ENCODE assay signal across 8 mouse cellular contexts in the genomic region with DNA sequence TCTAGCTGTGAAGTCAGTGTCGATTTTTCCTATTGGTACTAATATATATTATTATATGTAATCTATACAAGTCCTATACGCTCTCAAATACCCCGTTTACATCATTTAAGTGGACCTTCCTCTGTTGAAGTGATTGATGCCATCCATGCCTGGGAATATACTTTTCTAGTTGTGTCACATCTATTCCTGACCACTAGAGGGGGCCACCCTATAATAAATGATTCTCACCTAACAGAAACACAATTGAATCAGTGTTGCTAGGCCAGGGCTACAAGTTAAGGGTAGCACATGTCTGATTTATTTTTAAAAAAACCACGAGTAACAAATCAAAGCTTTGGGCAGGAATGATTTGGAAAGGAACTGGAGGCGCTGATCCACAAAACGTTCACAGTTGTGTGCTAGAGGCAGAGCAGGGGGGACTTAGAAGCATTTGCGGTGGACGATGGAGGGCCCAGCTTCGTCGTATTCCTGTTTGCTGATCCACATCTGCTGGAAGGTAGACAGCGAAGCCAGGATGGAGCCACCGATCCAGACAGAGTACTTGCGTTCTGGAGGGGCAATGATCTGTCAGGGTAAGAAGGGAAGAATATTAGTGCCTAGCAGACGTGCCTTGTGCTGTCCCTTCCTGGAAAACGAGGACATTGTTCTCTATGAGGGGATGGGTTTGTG. TPM values are rescaled to one million over a fixed set of nuclear protein-coding genes. Genes with fewer than 3 reads are reported as not detected.
DNase-seq lines count a peak whose midpoint lies in the region; ATAC-seq lines count a peak whose summit lies in the region.

No protein-coding gene starts in this region.

- no peak overlapping the region for H3K9ac ChIP-seq in midbrain, embryonic 11.5 days (ENCODE audit: low read length)
- H3K9ac ChIP-seq in midbrain, embryonic 13.5 days (replicated peaks) = no peak overlapping the region
- no peak overlapping the region for H3K9ac ChIP-seq in embryonic facial prominence, embryonic 14.5 days (ENCODE audit: low read depth, low read length)
- H3K9ac ChIP-seq in neural tube, embryonic 12.5 days = no peak overlapping the region

- no peaks in the 10 kb centered on the region for H3K4me1 ChIP-seq in midbrain, embryonic 11.5 days (ENCODE audit: control insufficient read depth, insufficient read depth, low read length)
- H3K4me1 ChIP-seq in midbrain, embryonic 13.5 days (replicated peaks) = no peaks in the 10 kb centered on the region
- no peaks in the 10 kb centered on the region for H3K4me1 ChIP-seq in embryonic facial prominence, embryonic 14.5 days (ENCODE audit: control insufficient read depth, insufficient read depth, low read length)
- H3K4me1 ChIP-seq in neural tube, embryonic 12.5 days = no peaks in the 10 kb centered on the region

- H3K36me3 ChIP-seq in midbrain, embryonic 11.5 days (ENCODE audit: control insufficient read depth, insufficient read depth, low read length) = no peaks in the 10 kb centered on the region
- no peaks in the 10 kb centered on the region for H3K36me3 ChIP-seq in midbrain, embryonic 13.5 days
- H3K36me3 ChIP-seq in embryonic facial prominence, embryonic 14.5 days (ENCODE audit: control insufficient read depth, insufficient read depth, low read length) = 0 out of 2 replicates have a peak, but pooled peaks cover 12% of the 10 kb centered on the region
- no peaks in the 10 kb centered on the region for H3K36me3 ChIP-seq in neural tube, embryonic 12.5 days

- H3K27ac ChIP-seq in midbrain, embryonic 11.5 days (ENCODE audit: low read depth, low read length) = no peak overlapping the region
- H3K27ac ChIP-seq in midbrain, embryonic 13.5 days = no peak overlapping the region
- H3K27ac ChIP-seq in embryonic facial prominence, embryonic 14.5 days (replicated peaks; ENCODE audit: low read depth, low read length) = no peak overlapping the region
- H3K27ac ChIP-seq in neural tube, embryonic 12.5 days = no peak overlapping the region

- ATAC-seq in midbrain, embryonic 11.5 days (ENCODE audit: low FRiP score) = peak; percentile 40; the same call in 1 of the 2 replicates
- no peak for ATAC-seq in midbrain, embryonic 13.5 days
- 0 out of 2 replicates have a peak, but pooled peaks have one; percentile 24 for ATAC-seq in embryonic facial prominence, embryonic 14.5 days (ENCODE audit: low read depth)
- 0 out of 2 replicates have a peak, but pooled peaks have one; percentile 22 for ATAC-seq in neural tube, embryonic 12.5 days (ENCODE audit: low FRiP score, low read depth)

- H3K4me2 ChIP-seq in midbrain, embryonic 11.5 days = no peak overlapping the region
- H3K4me2 ChIP-seq in midbrain, embryonic 13.5 days (replicated peaks) = no peak overlapping the region
- no peak overlapping the region for H3K4me2 ChIP-seq in embryonic facial prominence, embryonic 14.5 days (ENCODE audit: low read depth, low read length)
- no peak overlapping the region for H3K4me2 ChIP-seq in neural tube, embryonic 12.5 days (replicated peaks)

- no peaks in the 10 kb centered on the region for H3K9me3 ChIP-seq in midbrain, embryonic 11.5 days (ENCODE audit: control insufficient read depth, low read length)
- no peaks in the 10 kb centered on the region for H3K9me3 ChIP-seq in midbrain, embryonic 13.5 days
- no peaks in the 10 kb centered on the region for H3K9me3 ChIP-seq in embryonic facial prominence, embryonic 14.5 days (ENCODE audit: control insufficient read depth, low read length)
- no peaks in the 10 kb centered on the region for H3K9me3 ChIP-seq in neural tube, embryonic 12.5 days

- no peak overlapping the region for H3K4me3 ChIP-seq in midbrain, embryonic 11.5 days (ENCODE audit: low read depth, low read length)
- H3K4me3 ChIP-seq in midbrain, embryonic 13.5 days (replicated peaks) = no peak overlapping the region
- no peak overlapping the region for H3K4me3 ChIP-seq in embryonic facial prominence, embryonic 14.5 days (ENCODE audit: low read depth, low read length)
- no peak overlapping the region for H3K4me3 ChIP-seq in neural tube, embryonic 12.5 days

- 66% methylated on average over 15 of the region's 15 CpGs for WGBS in midbrain, embryonic 11.5 days
- 66% methylated on average over 15 of the region's 15 CpGs for WGBS in midbrain, embryonic 13.5 days
- 70% methylated on average over 15 of the region's 15 CpGs for WGBS in embryonic facial prominence, embryonic 14.5 days
- 73% methylated on average over 15 of the region's 15 CpGs for WGBS in neural tube, embryonic 12.5 days

- no peaks in the 10 kb centered on the region for H3K27me3 ChIP-seq in midbrain, embryonic 11.5 days (ENCODE audit: control insufficient read depth, insufficient read depth, low read length)
- no peaks in the 10 kb centered on the region for H3K27me3 ChIP-seq in midbrain, embryonic 13.5 days
- no peaks in the 10 kb centered on the region for H3K27me3 ChIP-seq in embryonic facial prominence, embryonic 14.5 days (replicated peaks; ENCODE audit: control insufficient read depth, insufficient read depth, low read length)
- H3K27me3 ChIP-seq in neural tube, embryonic 12.5 days (replicated peaks) = no peaks in the 10 kb centered on the region

- DNase-seq in gastrocnemius, adult 18-20 months (ENCODE audit: low spot score) = peak; percentile 40
- no peak for DNase-seq in gastrocnemius, adult 8-10 months (ENCODE audit: low spot score in 2 of 2)
- peak; percentile 82 for DNase-seq in midbrain, embryonic 11.5 days (ENCODE audit: low spot score, missing footprints)
- DNase-seq in embryonic facial prominence, embryonic 14.5 days (ENCODE audit: low spot score) = peak; percentile 61
- DNase-seq in frontal cortex, postnatal 25 days (ENCODE audit: low spot score in 2 of 2) = no peak
- no peak for DNase-seq in spleen, postnatal 4 days (ENCODE audit: low spot score in 2 of 2)

RNA-seq across cellular contexts. Expression of gene Acta2, which starts 14.0 kb away (rescaled TPM):
- total RNA-seq in gastrocnemius, adult 18-20 months (2021) = 10 to 100 TPM; 51.7 to 82.1 TPM
- 10 to 100 TPM; 35.5 to 61.5 (median 44.4) TPM for total RNA-seq in gastrocnemius, adult 8-10 months (2022)
- 31.5 and 34.9 TPM in 2 replicates for polyA plus RNA-seq in midbrain, embryonic 11.5 days (2014; fragmentation: Nextera tagmentation; extraction: Ambion mirVana)
- 9.6 and 15.2 TPM in 2 replicates for polyA plus RNA-seq in midbrain, embryonic 13.5 days (2015; fragmentation: Nextera tagmentation; extraction: Ambion mirVana)
- 413 and 423 TPM in 2 replicates for polyA plus RNA-seq in embryonic facial prominence, embryonic 14.5 days (2014; fragmentation: Nextera tagmentation; extraction: Ambion mirVana)
- 45.0 and 60.4 TPM in 2 replicates for polyA plus RNA-seq in neural tube, embryonic 12.5 days (2016; fragmentation: Nextera tagmentation; extraction: Ambion mirVana)

RNA-seq across cellular contexts. Expression of gene Fas, which starts 49.1 kb away (rescaled TPM):
- 1 to 10 TPM; 3.8 to 5.9 TPM for total RNA-seq in gastrocnemius, adult 18-20 months (2021)
- 1 to 10 TPM; 1.7 to 5.1 (median 4.2) TPM for total RNA-seq in gastrocnemius, adult 8-10 months (2022)
- 0.36 and 0.81 TPM in 2 replicates for polyA plus RNA-seq in midbrain, embryonic 11.5 days (2014; fragmentation: Nextera tagmentation; extraction: Ambion mirVana)
- 0.51 and 0.53 TPM in 2 replicates for polyA plus RNA-seq in midbrain, embryonic 13.5 days (2015; fragmentation: Nextera tagmentation; extraction: Ambion mirVana)
- 5.5 and 5.6 TPM in 2 replicates for polyA plus RNA-seq in embryonic facial prominence, embryonic 14.5 days (2014; fragmentation: Nextera tagmentation; extraction: Ambion mirVana)
- 0.24 and 0.75 TPM in 2 replicates for polyA plus RNA-seq in neural tube, embryonic 12.5 days (2016; fragmentation: Nextera tagmentation; extraction: Ambion mirVana)

RNA-seq across cellular contexts. Expression of gene Stambpl1, which starts 49.4 kb away (rescaled TPM):
- 1 to 10 TPM in 1 of 2 experiments, under 1 TPM in 1; 0.39 to 1.2 TPM for total RNA-seq in gastrocnemius, adult 18-20 months (2021)
- total RNA-seq in gastrocnemius, adult 8-10 months (2022) = under 1 TPM; 0.48 to 0.80 (median 0.57) TPM
- polyA plus RNA-seq in midbrain, embryonic 11.5 days (2014; fragmentation: Nextera tagmentation; extraction: Ambion mirVana) = 1.6 and 1.9 TPM in 2 replicates
- polyA plus RNA-seq in midbrain, embryonic 13.5 days (2015; fragmentation: Nextera tagmentation; extraction: Ambion mirVana) = 5.1 and 5.9 TPM in 2 replicates
- polyA plus RNA-seq in embryonic facial prominence, embryonic 14.5 days (2014; fragmentation: Nextera tagmentation; extraction: Ambion mirVana) = 8.8 and 10.2 TPM in 2 replicates
- 5.8 and 6.8 TPM in 2 replicates for polyA plus RNA-seq in neural tube, embryonic 12.5 days (2016; fragmentation: Nextera tagmentation; extraction: Ambion mirVana)

Comparison
In these comparisons a context has a peak if more than half of its experiments do, and no peak if none do; other contexts are left out.
1. DNase-seq: peak in gastrocnemius, adult 18-20 months (single experiment), midbrain, embryonic 11.5 days (single experiment) and embryonic facial prominence, embryonic 14.5 days (single experiment); none in gastrocnemius, adult 8-10 months (0 of 2), frontal cortex, postnatal 25 days (0 of 2) and spleen, postnatal 4 days (0 of 2).